Mouse (Mus musculus) liver, embryonic 15.5 days (tissue): ENCODE measurements at regions not wholly inside any gene's neighbourhood (a gene's known extent, or its start where the extent isn't known, plus 50 kb on each side); places are given as distances from the start of the nearest gene placed in this dataset.

Experiments
- ATAC-seq: fragments of 200-750 bp; cut with Nextera tagmentation; 2 replicates; pipeline ENCODE4 v1.8.0; 2017; ENCODE audit warnings: moderate number of reproducible peaks, mild to moderate bottlenecking, moderate library complexity; ENCODE audit not compliant: insufficient read depth
- H3K27ac ChIP-seq: fragments of 300-500 bp; sonication (generic); replicated peaks from 2 replicates; pipeline ENCODE4 v1.5.1; 2015; ENCODE audit warnings: mild to moderate bottlenecking, inconsistent platforms
- H3K27me3 ChIP-seq: fragments of 300-500 bp; sonication (generic); 2 replicates; pipeline ENCODE4 v1.6.1; 2015; ENCODE audit warnings: mild to moderate bottlenecking, inconsistent platforms
- H3K36me3 ChIP-seq: fragments of 300-500 bp; sonication (generic); replicated peaks from 2 replicates; pipeline ENCODE4 v1.6.1; 2015; ENCODE audit warnings: moderate library complexity, mild to moderate bottlenecking, inconsistent platforms
- H3K4me1 ChIP-seq: fragments of 300-500 bp; sonication (generic); replicated peaks from 2 replicates; pipeline ENCODE4 v1.6.1; 2015; ENCODE audit warnings: inconsistent platforms
- H3K4me2 ChIP-seq: fragments of 300-500 bp; sonication (generic); 2 replicates; pipeline ENCODE4 v1.6.1; 2015; ENCODE audit warnings: moderate library complexity, mild to moderate bottlenecking, inconsistent platforms
- H3K4me3 ChIP-seq: fragments of 300-500 bp; sonication (generic); replicated peaks from 2 replicates; pipeline ENCODE4 v1.5.1; 2015; ENCODE audit warnings: mild to moderate bottlenecking, inconsistent platforms
- H3K9ac ChIP-seq: fragments of 300-500 bp; sonication (generic); 2 replicates; pipeline ENCODE4 v1.6.1; 2015; ENCODE audit warnings: moderate library complexity, mild to moderate bottlenecking, inconsistent platforms
- H3K9me3 ChIP-seq: fragments of 300-500 bp; sonication (generic); replicated peaks from 2 replicates; pipeline ENCODE4 v1.6.1; 2016; ENCODE audit warnings: inconsistent platforms
- WGBS: fragments of 180-500 bp; shearing (Covaris S2); methylation state at CpG from one replicate; pipeline ENCODE4 v1.1.7; 2015; ENCODE audit warnings: mixed read lengths; ENCODE audit not compliant: insufficient replicate concordance; 5-methylcytosine and 5-hydroxymethylcytosine counted together

- H3K36me3 ChIP-seq: no peaks in the 10 kb centered on the region
- no peak overlapping the region for H3K4me2 ChIP-seq
- no peak overlapping the region for H3K27ac ChIP-seq
- H3K9me3 ChIP-seq: no peaks in the 10 kb centered on the region
- H3K9ac ChIP-seq: no peak overlapping the region
- no peak overlapping the region for H3K4me3 ChIP-seq
- no peaks in the 10 kb centered on the region for H3K27me3 ChIP-seq
- 37% methylated on average over 2 of the region's 2 CpGs for WGBS
- no peak for ATAC-seq
- no peaks in the 10 kb centered on the region for H3K4me1 ChIP-seq
Measured at GRCm38 (mm10) chr14:24956528-24957210, 469.7 kb downstream of the Rps24 start.

GRCm38 (mm10) chr14:24957392-24957791 lies 470.5 kb downstream of the Rps24 start:
- no peak overlapping the region for H3K9ac ChIP-seq
- no peaks in the 10 kb centered on the region for H3K36me3 ChIP-seq
- no peak overlapping the region for H3K27ac ChIP-seq
- no peaks in the 10 kb centered on the region for H3K9me3 ChIP-seq
- H3K4me1 ChIP-seq: no peaks in the 10 kb centered on the region
- H3K27me3 ChIP-seq: no peaks in the 10 kb centered on the region
- no peak overlapping the region for H3K4me3 ChIP-seq
- 49% methylated on average over 4 of the region's 4 CpGs for WGBS
- no peak overlapping the region for H3K4me2 ChIP-seq
- no peak for ATAC-seq

GRCm38 (mm10) chr14:24958821-24959220 lies 471.9 kb downstream of the Rps24 start:
- WGBS: 68% methylated on average over 4 of the region's 4 CpGs
- Histone ChIP-seq H3K36me3 (no peaks in the 10 kb centered on the region), H3K27ac (no peak overlapping the region), H3K4me2 (no peak overlapping the region), H3K4me1 (no peaks in the 10 kb centered on the region), H3K27me3 (no peaks in the 10 kb centered on the region), H3K9ac (no peak overlapping the region), H3K4me3 (no peak overlapping the region), H3K9me3 (no peaks in the 10 kb centered on the region)
- ATAC-seq: no peak

- Histone ChIP-seq H3K4me3 (no peak overlapping the region), H3K4me2 (no peak overlapping the region), H3K27ac (no peak overlapping the region), H3K36me3 (no peaks in the 10 kb centered on the region), H3K9ac (no peak overlapping the region), H3K9me3 (no peaks in the 10 kb centered on the region), H3K27me3 (no peaks in the 10 kb centered on the region), H3K4me1 (no peaks in the 10 kb centered on the region)
- 41% methylated on average over 1 of the region's 1 CpGs for WGBS
- no peak for ATAC-seq
Measured at GRCm38 (mm10) chr14:24959401-24959800, 472.5 kb downstream of the Rps24 start.

GRCm38 (mm10) chr14:24960082-24960482 lies 473.2 kb downstream of the Rps24 start:
- no peak overlapping the region for H3K9ac ChIP-seq
- H3K4me1 ChIP-seq: no peaks in the 10 kb centered on the region
- H3K4me3 ChIP-seq: no peak overlapping the region
- no peak overlapping the region for H3K4me2 ChIP-seq
- 48% methylated on average over 5 of the region's 5 CpGs for WGBS
- H3K9me3 ChIP-seq: no peaks in the 10 kb centered on the region
- no peak overlapping the region for H3K27ac ChIP-seq
- H3K27me3 ChIP-seq: no peaks in the 10 kb centered on the region
- H3K36me3 ChIP-seq: no peaks in the 10 kb centered on the region
- ATAC-seq: no peak

- Histone ChIP-seq H3K4me2 (no peak overlapping the region), H3K27ac (no peak overlapping the region), H3K4me3 (no peak overlapping the region), H3K4me1 (no peaks in the 10 kb centered on the region), H3K27me3 (no peaks in the 10 kb centered on the region), H3K36me3 (no peaks in the 10 kb centered on the region), H3K9me3 (no peaks in the 10 kb centered on the region), H3K9ac (no peak overlapping the region)
- no peak for ATAC-seq
- WGBS: 46% methylated on average over 3 of the region's 3 CpGs
Measured at GRCm38 (mm10) chr14:24960875-24961274, 473.9 kb downstream of the Rps24 start.

GRCm38 (mm10) chr14:24961721-24962120 lies 474.8 kb downstream of the Rps24 start:
- H3K4me1 ChIP-seq: no peaks in the 10 kb centered on the region
- no peaks in the 10 kb centered on the region for H3K36me3 ChIP-seq
- H3K9me3 ChIP-seq: no peaks in the 10 kb centered on the region
- H3K27ac ChIP-seq: no peak overlapping the region
- H3K27me3 ChIP-seq: no peaks in the 10 kb centered on the region
- H3K4me2 ChIP-seq: no peak overlapping the region
- WGBS: 64% methylated on average over 3 of the region's 3 CpGs
- no peak overlapping the region for H3K4me3 ChIP-seq
- H3K9ac ChIP-seq: no peak overlapping the region
- ATAC-seq: no peak

- Histone ChIP-seq H3K4me1 (no peaks in the 10 kb centered on the region), H3K9ac (no peak overlapping the region), H3K4me3 (no peak overlapping the region), H3K36me3 (no peaks in the 10 kb centered on the region), H3K27me3 (no peaks in the 10 kb centered on the region), H3K4me2 (no peak overlapping the region), H3K9me3 (no peaks in the 10 kb centered on the region), H3K27ac (no peak overlapping the region)
- WGBS: 57% methylated on average over 2 of the region's 2 CpGs
- no peak for ATAC-seq
Measured at GRCm38 (mm10) chr14:24969584-24969983, 482.7 kb downstream of the Rps24 start.

GRCm38 (mm10) chr14:24972357-24972756 lies 485.4 kb downstream of the Rps24 start:
- Histone ChIP-seq H3K36me3 (no peaks in the 10 kb centered on the region), H3K4me2 (no peak overlapping the region), H3K9ac (no peak overlapping the region), H3K4me3 (no peak overlapping the region), H3K4me1 (no peaks in the 10 kb centered on the region), H3K27me3 (no peaks in the 10 kb centered on the region), H3K9me3 (no peaks in the 10 kb centered on the region), H3K27ac (no peak overlapping the region)
- WGBS: 75% methylated on average over 7 of the region's 7 CpGs
- ATAC-seq: no peak

- Histone ChIP-seq H3K27me3 (no peaks in the 10 kb centered on the region), H3K4me1 (no peaks in the 10 kb centered on the region), H3K9me3 (no peaks in the 10 kb centered on the region), H3K36me3 (no peaks in the 10 kb centered on the region), H3K27ac (no peak overlapping the region), H3K9ac (no peak overlapping the region), H3K4me2 (no peak overlapping the region), H3K4me3 (no peak overlapping the region)
- WGBS: 71% methylated on average over 4 of the region's 4 CpGs
- no peak for ATAC-seq
Measured at GRCm38 (mm10) chr14:24973039-24973438, 485.9 kb upstream of the Zmiz1 start.

- WGBS: 43% methylated on average over 4 of the region's 4 CpGs
- no peak for ATAC-seq
- no peak overlapping the region for H3K9ac ChIP-seq
- no peak overlapping the region for H3K4me3 ChIP-seq
- H3K4me2 ChIP-seq: no peak overlapping the region
- no peaks in the 10 kb centered on the region for H3K9me3 ChIP-seq
- H3K27ac ChIP-seq: no peak overlapping the region
- H3K4me1 ChIP-seq: no peaks in the 10 kb centered on the region
- no peaks in the 10 kb centered on the region for H3K36me3 ChIP-seq
- H3K27me3 ChIP-seq: no peaks in the 10 kb centered on the region
Measured at GRCm38 (mm10) chr14:24973591-24973990, 485.4 kb upstream of the Zmiz1 start.

GRCm38 (mm10) chr14:24982489-24982888 lies 476.5 kb upstream of the Zmiz1 start:
- Histone ChIP-seq H3K9ac (no peak overlapping the region), H3K4me3 (no peak overlapping the region), H3K9me3 (no peaks in the 10 kb centered on the region), H3K27me3 (no peaks in the 10 kb centered on the region), H3K4me1 (no peaks in the 10 kb centered on the region), H3K27ac (no peak overlapping the region), H3K36me3 (no peaks in the 10 kb centered on the region), H3K4me2 (no peak overlapping the region)
- 77% methylated on average over 8 of the region's 8 CpGs for WGBS
- ATAC-seq: no peak
